Mouse (Mus musculus): ENCODE results near the gene Itpr1. TPM values are rescaled to one million over a fixed set of nuclear protein-coding genes. Genes with fewer than 3 reads are reported as not detected.
A peak's percentile ranks its signal among the peaks of the same experiment; 100 is the strongest.

The Itpr1 gene
- polyA plus RNA-seq, 1 experiment from 2014 or later: 15.0 TPM

- H3K9me3 ChIP-seq (ENCODE audit: control insufficient read depth, low read length): no peaks in the 10 kb centered on the region
- no peak for ATAC-seq
- peaks cover 26% of the 10 kb centered on the region for H3K4me1 ChIP-seq (replicated peaks; ENCODE audit: control insufficient read depth, insufficient read depth, low read length)
- no peak overlapping the region for H3K9ac ChIP-seq (replicated peaks; ENCODE audit: low read depth, low read length)
- WGBS: 65% methylated on average over 6 of the region's 6 CpGs
- no peak overlapping the region for H3K4me2 ChIP-seq (ENCODE audit: low read length)
- H3K27ac ChIP-seq (ENCODE audit: low read length): no peak overlapping the region
- H3K27me3 ChIP-seq (replicated peaks; ENCODE audit: control insufficient read depth, insufficient read depth, low read length): no peaks in the 10 kb centered on the region
- H3K4me3 ChIP-seq (replicated peaks; ENCODE audit: low read length): no peak overlapping the region
- no peaks in the 10 kb centered on the region for H3K36me3 ChIP-seq (ENCODE audit: control insufficient read depth, insufficient read depth)
Measured at GRCm38 (mm10) chr6:108233070-108233469, 20.2 kb downstream of the Itpr1 start.

DNA sequence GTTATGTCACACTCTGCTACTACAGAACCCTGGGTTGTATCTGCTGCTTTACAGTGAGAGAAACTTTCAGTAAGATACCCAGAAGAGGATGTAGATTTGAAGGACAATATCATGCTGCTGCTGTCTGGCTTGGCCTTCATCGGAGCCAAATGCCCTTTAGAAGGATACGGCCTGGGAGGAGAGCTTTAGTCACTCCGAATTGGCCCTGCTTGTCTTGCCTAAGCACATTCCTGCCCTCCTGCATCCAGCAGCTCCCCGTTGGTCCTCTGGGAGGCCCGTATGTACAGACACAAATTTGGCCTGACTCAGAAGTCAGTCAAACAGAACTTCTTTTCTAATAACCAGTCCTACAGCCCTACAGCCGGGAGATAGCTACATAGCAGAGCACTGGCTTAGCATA, 21.6 kb downstream of the Itpr1 start:
- Histone ChIP-seq H3K27ac (ENCODE audit: low read length) (no peak overlapping the region), H3K4me2 (ENCODE audit: low read length) (no peak overlapping the region), H3K9ac (replicated peaks; ENCODE audit: low read depth, low read length) (no peak overlapping the region), H3K4me3 (replicated peaks; ENCODE audit: low read length) (no peak overlapping the region), H3K4me1 (replicated peaks; ENCODE audit: control insufficient read depth, insufficient read depth, low read length) (peaks cover 31% of the 10 kb centered on the region), H3K27me3 (replicated peaks; ENCODE audit: control insufficient read depth, insufficient read depth, low read length) (no peaks in the 10 kb centered on the region), H3K36me3 (ENCODE audit: control insufficient read depth, insufficient read depth) (no peaks in the 10 kb centered on the region), H3K9me3 (ENCODE audit: control insufficient read depth, low read length) (no peaks in the 10 kb centered on the region)
- no peak for ATAC-seq
- 87% methylated on average over 6 of the region's 6 CpGs for WGBS

GRCm38 (mm10) chr6:108235680-108236123, 22.8 kb downstream of the Itpr1 start:
- no peak overlapping the region for H3K4me2 ChIP-seq (ENCODE audit: low read length)
- ATAC-seq: no peak

GRCm38 (mm10) chr6:108236411-108236921, 23.6 kb downstream of the Itpr1 start:
- Histone ChIP-seq H3K4me3 (replicated peaks; ENCODE audit: low read length) (no peak overlapping the region), H3K36me3 (ENCODE audit: control insufficient read depth, insufficient read depth) (no peaks in the 10 kb centered on the region), H3K27ac (ENCODE audit: low read length) (peak overlapping the region; percentile 92), H3K9ac (replicated peaks; ENCODE audit: low read depth, low read length) (no peak overlapping the region), H3K9me3 (ENCODE audit: control insufficient read depth, low read length) (no peaks in the 10 kb centered on the region), H3K27me3 (replicated peaks; ENCODE audit: control insufficient read depth, insufficient read depth, low read length) (no peaks in the 10 kb centered on the region), H3K4me2 (ENCODE audit: low read length) (no peak overlapping the region; the same call in 1 of the 2 replicates), H3K4me1 (replicated peaks; ENCODE audit: control insufficient read depth, insufficient read depth, low read length) (peaks cover 39% of the 10 kb centered on the region)
- peak; percentile 80 for ATAC-seq
- 21% methylated on average over 9 of the region's 9 CpGs for WGBS

More at GRCm38 (mm10) chr6:108235680-108236123, 22.8 kb downstream of the Itpr1 start:
- Histone ChIP-seq H3K9ac (replicated peaks; ENCODE audit: low read depth, low read length) (no peak overlapping the region), H3K27me3 (replicated peaks; ENCODE audit: control insufficient read depth, insufficient read depth, low read length) (no peaks in the 10 kb centered on the region), H3K4me3 (replicated peaks; ENCODE audit: low read length) (no peak overlapping the region), H3K9me3 (ENCODE audit: control insufficient read depth, low read length) (no peaks in the 10 kb centered on the region), H3K36me3 (ENCODE audit: control insufficient read depth, insufficient read depth) (no peaks in the 10 kb centered on the region), H3K4me1 (replicated peaks; ENCODE audit: control insufficient read depth, insufficient read depth, low read length) (peaks cover 33% of the 10 kb centered on the region), H3K27ac (ENCODE audit: low read length) (peak overlapping the region; percentile 92)
- 44% methylated on average over 13 of the region's 13 CpGs for WGBS

- H3K9ac ChIP-seq (replicated peaks; ENCODE audit: low read depth, low read length): no peak overlapping the region
- H3K4me2 ChIP-seq (ENCODE audit: low read length): peak overlapping the region; percentile 13; the same call in 1 of the 2 replicates
Measured at GRCm38 (mm10) chr6:108236996-108237395, 24.1 kb downstream of the Itpr1 start.

DNA sequence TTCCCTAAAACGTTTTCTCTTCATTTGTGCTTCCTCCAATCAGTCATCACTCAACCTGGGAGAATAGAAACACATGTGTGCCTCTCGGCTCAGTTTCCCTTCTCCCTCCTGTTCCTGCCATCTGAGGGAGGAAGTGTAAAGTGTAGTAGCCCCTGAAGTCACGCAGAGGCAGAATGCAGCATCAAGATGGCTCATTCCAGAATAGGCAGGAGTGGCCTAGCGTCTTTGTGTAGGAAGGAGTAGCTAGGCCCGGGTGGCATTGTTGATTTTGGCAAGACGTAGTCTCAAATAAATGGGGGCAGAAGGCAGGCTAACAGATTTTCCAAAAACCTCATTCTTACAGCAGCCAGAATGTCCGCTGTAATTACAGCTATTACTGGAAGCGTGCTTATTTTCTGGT, 24.7 kb downstream of the Itpr1 start:
- H3K27me3 ChIP-seq (replicated peaks; ENCODE audit: control insufficient read depth, insufficient read depth, low read length): no peaks in the 10 kb centered on the region
- H3K4me1 ChIP-seq (replicated peaks; ENCODE audit: control insufficient read depth, insufficient read depth, low read length): peaks cover 39% of the 10 kb centered on the region
- H3K4me2 ChIP-seq (ENCODE audit: low read length): no peak overlapping the region
- WGBS: 33% methylated on average over 8 of the region's 8 CpGs
- H3K9me3 ChIP-seq (ENCODE audit: control insufficient read depth, low read length): no peaks in the 10 kb centered on the region
- no peak overlapping the region for H3K4me3 ChIP-seq (replicated peaks; ENCODE audit: low read length)
- no peak overlapping the region for H3K9ac ChIP-seq (replicated peaks; ENCODE audit: low read depth, low read length)
- peak; percentile 34 for ATAC-seq
- H3K27ac ChIP-seq (ENCODE audit: low read length): peak overlapping the region; percentile 92
- H3K36me3 ChIP-seq (ENCODE audit: control insufficient read depth, insufficient read depth): no peaks in the 10 kb centered on the region

More at GRCm38 (mm10) chr6:108236996-108237395, 24.1 kb downstream of the Itpr1 start:
- Histone ChIP-seq H3K4me3 (replicated peaks; ENCODE audit: low read length) (no peak overlapping the region), H3K36me3 (ENCODE audit: control insufficient read depth, insufficient read depth) (no peaks in the 10 kb centered on the region), H3K9me3 (ENCODE audit: control insufficient read depth, low read length) (no peaks in the 10 kb centered on the region), H3K27me3 (replicated peaks; ENCODE audit: control insufficient read depth, insufficient read depth, low read length) (no peaks in the 10 kb centered on the region), H3K27ac (ENCODE audit: low read length) (peak overlapping the region; percentile 92), H3K4me1 (replicated peaks; ENCODE audit: control insufficient read depth, insufficient read depth, low read length) (peaks cover 39% of the 10 kb centered on the region)
- no peak for ATAC-seq
- WGBS: 45% methylated on average over 8 of the region's 8 CpGs

- Histone ChIP-seq H3K9me3 (ENCODE audit: control insufficient read depth, low read length) (no peaks in the 10 kb centered on the region), H3K27ac (ENCODE audit: low read length) (peak overlapping the region; percentile 92), H3K4me3 (replicated peaks; ENCODE audit: low read length) (no peak overlapping the region), H3K9ac (replicated peaks; ENCODE audit: low read depth, low read length) (no peak overlapping the region), H3K36me3 (ENCODE audit: control insufficient read depth, insufficient read depth) (no peaks in the 10 kb centered on the region), H3K4me1 (replicated peaks; ENCODE audit: control insufficient read depth, insufficient read depth, low read length) (peaks cover 39% of the 10 kb centered on the region), H3K27me3 (replicated peaks; ENCODE audit: control insufficient read depth, insufficient read depth, low read length) (no peaks in the 10 kb centered on the region), H3K4me2 (ENCODE audit: low read length) (no peak overlapping the region)
- ATAC-seq: no peak
- 90% methylated on average over 4 of the region's 4 CpGs for WGBS
Measured at GRCm38 (mm10) chr6:108238011-108238410, 25.1 kb downstream of the Itpr1 start.

DNA sequence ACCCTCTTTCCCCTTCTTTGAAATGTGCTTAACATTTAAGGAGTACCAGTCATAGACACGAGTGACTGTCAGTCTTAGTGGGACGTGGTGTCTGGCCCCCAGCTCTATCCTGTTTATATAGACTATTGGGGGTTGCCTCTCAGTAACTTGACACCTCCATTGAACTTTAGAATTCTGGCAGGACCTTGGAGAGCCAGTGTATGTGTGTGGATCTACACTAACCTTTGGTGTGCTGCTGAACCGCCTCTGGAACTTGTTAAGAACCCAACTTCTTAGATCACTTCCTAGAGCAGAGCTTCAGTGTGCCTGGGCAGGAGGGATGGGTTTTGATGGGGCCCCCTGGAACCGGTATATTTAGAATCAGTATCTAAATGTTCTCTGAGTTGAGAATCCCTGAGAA, 26.2 kb downstream of the Itpr1 start:
- no peaks in the 10 kb centered on the region for H3K27me3 ChIP-seq (replicated peaks; ENCODE audit: control insufficient read depth, insufficient read depth, low read length)
- peaks cover 39% of the 10 kb centered on the region for H3K4me1 ChIP-seq (replicated peaks; ENCODE audit: control insufficient read depth, insufficient read depth, low read length)
- H3K9me3 ChIP-seq (ENCODE audit: control insufficient read depth, low read length): no peaks in the 10 kb centered on the region
- H3K36me3 ChIP-seq (ENCODE audit: control insufficient read depth, insufficient read depth): no peaks in the 10 kb centered on the region
- H3K27ac ChIP-seq (ENCODE audit: low read length): no peak overlapping the region
- no peak for ATAC-seq
- H3K9ac ChIP-seq (replicated peaks; ENCODE audit: low read depth, low read length): no peak overlapping the region
- no peak overlapping the region for H3K4me2 ChIP-seq (ENCODE audit: low read length)
- no peak overlapping the region for H3K4me3 ChIP-seq (replicated peaks; ENCODE audit: low read length)
- 60% methylated on average over 4 of the region's 4 CpGs for WGBS

DNA sequence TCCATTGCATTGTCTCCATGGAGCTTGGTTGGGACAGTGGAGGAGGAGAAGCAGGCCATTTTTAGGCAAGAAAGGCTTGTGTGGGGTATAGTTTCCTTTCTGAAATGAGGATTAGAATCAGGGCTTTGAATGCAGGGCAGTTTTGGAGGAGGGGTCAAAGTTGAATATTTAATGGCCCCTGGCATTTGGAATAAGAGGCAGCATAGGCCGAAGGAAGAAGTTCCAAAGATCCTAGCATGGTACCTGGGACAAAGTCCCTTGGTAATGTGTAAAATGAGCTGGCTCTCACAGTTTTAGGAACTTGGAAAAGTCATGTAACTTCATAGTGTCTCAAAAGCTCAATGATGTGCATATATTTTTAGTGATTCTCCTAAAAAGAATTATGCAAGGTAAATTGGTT, 27.1 kb downstream of the Itpr1 start:
- Histone ChIP-seq H3K4me2 (ENCODE audit: low read length) (no peak overlapping the region), H3K4me3 (replicated peaks; ENCODE audit: low read length) (no peak overlapping the region), H3K27me3 (replicated peaks; ENCODE audit: control insufficient read depth, insufficient read depth, low read length) (no peaks in the 10 kb centered on the region), H3K9ac (replicated peaks; ENCODE audit: low read depth, low read length) (no peak overlapping the region), H3K27ac (ENCODE audit: low read length) (no peak overlapping the region), H3K9me3 (ENCODE audit: control insufficient read depth, low read length) (no peaks in the 10 kb centered on the region), H3K4me1 (replicated peaks; ENCODE audit: control insufficient read depth, insufficient read depth, low read length) (peaks cover 39% of the 10 kb centered on the region), H3K36me3 (ENCODE audit: control insufficient read depth, insufficient read depth) (no peaks in the 10 kb centered on the region)
- WGBS: 94% methylated on average over 1 of the region's 1 CpGs
- no peak for ATAC-seq

DNA sequence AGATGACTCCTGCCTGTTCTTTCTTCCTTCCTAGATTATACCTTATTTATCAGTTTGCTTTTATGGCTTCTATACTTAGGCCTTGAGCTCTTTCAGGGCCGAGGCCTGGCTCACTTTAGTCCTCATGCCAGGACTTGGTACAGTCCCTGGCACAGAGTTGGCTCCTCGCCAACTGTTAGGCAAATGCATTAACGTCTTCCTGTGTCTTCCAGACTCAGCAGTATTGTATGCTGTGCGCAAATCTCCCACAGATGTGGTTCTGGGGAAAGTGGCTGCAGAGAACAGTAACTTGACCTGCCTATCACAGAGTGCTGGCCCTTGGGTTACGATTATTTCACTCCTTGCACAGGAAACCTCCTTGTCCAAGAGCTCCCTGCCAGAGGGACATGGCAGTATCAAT, 27.9 kb downstream of the Itpr1 start:
- WGBS: 39% methylated on average over 5 of the region's 5 CpGs
- H3K27me3 ChIP-seq (replicated peaks; ENCODE audit: control insufficient read depth, insufficient read depth, low read length): no peaks in the 10 kb centered on the region
- no peak for ATAC-seq
- H3K4me2 ChIP-seq (ENCODE audit: low read length): no peak overlapping the region
- no peak overlapping the region; the same call in 1 of the 2 replicates for H3K27ac ChIP-seq (ENCODE audit: low read length)
- no peaks in the 10 kb centered on the region for H3K9me3 ChIP-seq (ENCODE audit: control insufficient read depth, low read length)
- H3K36me3 ChIP-seq (ENCODE audit: control insufficient read depth, insufficient read depth): no peaks in the 10 kb centered on the region
- no peak overlapping the region; the same call in 1 of the 2 replicates for H3K9ac ChIP-seq (replicated peaks; ENCODE audit: low read depth, low read length)
- H3K4me1 ChIP-seq (replicated peaks; ENCODE audit: control insufficient read depth, insufficient read depth, low read length): peaks cover 34% of the 10 kb centered on the region
- no peak overlapping the region for H3K4me3 ChIP-seq (replicated peaks; ENCODE audit: low read length)
